Mouse (Mus musculus) liver, embryonic 14.5 days (tissue): ENCODE data around the gene E130308A19Rik. TPM values are rescaled to one million over a fixed set of nuclear protein-coding genes. Genes with fewer than 3 reads are reported as not detected.

Experiments used
- ATAC-seq: fragments of 200-750 bp; cut with Nextera tagmentation; 2 replicates; pipeline ENCODE4 v1.8.0; 2017; ENCODE audit warnings: moderate number of reproducible peaks, mild to moderate bottlenecking, moderate library complexity; ENCODE audit not compliant: insufficient read depth
- DNase-seq, 3 experiments: peaks; one replicate each; pipeline ENCODE4 v3.0.0-alpha.2; 2012 to 2013; ENCODE audit warnings: low read depth in 3 of 3, low spot score in 3 of 3
- H3K27ac ChIP-seq: fragments of 300-500 bp; sonication (generic); 2 replicates; pipeline ENCODE4 v1.5.1; 2014; ENCODE audit warnings: moderate library complexity, mild to moderate bottlenecking, control low read depth, inconsistent platforms
- H3K27me3 ChIP-seq: fragments of 300-500 bp; sonication (generic); 2 replicates; pipeline ENCODE4 v1.6.1; 2014; ENCODE audit warnings: mild to moderate bottlenecking, low read length, moderate library complexity; ENCODE audit not compliant: control insufficient read depth, insufficient read depth
- H3K36me3 ChIP-seq: fragments of 300-500 bp; sonication (generic); replicated peaks from 2 replicates; pipeline ENCODE4 v1.6.1; 2014; ENCODE audit warnings: low read depth; ENCODE audit not compliant: control insufficient read depth, insufficient read depth
- H3K4me1 ChIP-seq, 2 experiments: fragments of 200-500 bp in 1 of 2; fragments of 300-500 bp in 1 of 2; sonication (generic) in 1 of 2; replicated peaks; 2 replicates each; pipeline ENCODE4 v1.6.1; 2012 to 2014; ENCODE audit warnings: antibody characterized with exemption in 1 of 2, inconsistent platforms in 1 of 2, low read length in 1 of 2; ENCODE audit not compliant: control insufficient read depth in 2 of 2, insufficient read depth in 2 of 2
- H3K4me2 ChIP-seq: fragments of 300-500 bp; sonication (generic); 2 replicates; pipeline ENCODE4 v1.6.1; 2014; ENCODE audit warnings: low read depth, mild to moderate bottlenecking, control low read depth, moderate library complexity
- H3K4me3 ChIP-seq, 2 experiments: fragments of 200-500 bp in 1 of 2; fragments of 300-500 bp in 1 of 2; sonication (generic) in 1 of 2; 2 replicates each; pipeline ENCODE4 v1.5.1; 2012 to 2014; ENCODE audit warnings: low read depth in 2 of 2, low read length in 2 of 2, mild to moderate bottlenecking in 2 of 2, control low read depth in 1 of 2, inconsistent platforms in 1 of 2, moderate library complexity in 1 of 2; ENCODE audit not compliant: insufficient read depth in 1 of 2
- H3K9ac ChIP-seq: fragments of 300-500 bp; sonication (generic); replicated peaks from 2 replicates; pipeline ENCODE4 v1.6.1; 2014; ENCODE audit warnings: mild to moderate bottlenecking, control low read depth, moderate library complexity
- H3K9me3 ChIP-seq: fragments of 300-500 bp; sonication (generic); 2 replicates; pipeline ENCODE4 v1.6.1; 2016; ENCODE audit warnings: low read length, mixed read lengths; ENCODE audit not compliant: control insufficient read depth
- CTCF ChIP-seq: IDR thresholded peaks from 2 replicates; pipeline ENCODE4 v1.5.1; 2016; ENCODE audit warnings: antibody characterized with exemption, low read depth, control low read depth
- EP300 ChIP-seq: IDR thresholded peaks from 2 replicates; pipeline ENCODE4 v1.6.1; 2016; ENCODE audit warnings: antibody characterized with exemption, low read depth
- WGBS: fragments of 180-500 bp; shearing (Covaris S2); extraction: QIAGEN DNeasy Blood & Tissue Kit; methylation state at CpG from one replicate; pipeline ENCODE4 v1.1.7; 2014; ENCODE audit not compliant: insufficient replicate concordance; 5-methylcytosine and 5-hydroxymethylcytosine counted together
- polyA plus RNA-seq, 2 experiments: library from polyadenylated mRNA; depleted of rRNA in 1 of 2; stranded (reverse) in 1 of 2; unstranded in 1 of 2; fragments of >200 nt; fragmentation: Nextera tagmentation in 1 of 2; extraction: Ambion mirVana in 1 of 2; gene quantifications; 2 replicates each; pipeline versions ENCODE4 v1.2.1 to v1.2.3; 2012 to 2014

The E130308A19Rik gene
- polyA plus RNA-seq, 2 experiments: 2.8 to 5.7 TPM

DNA sequence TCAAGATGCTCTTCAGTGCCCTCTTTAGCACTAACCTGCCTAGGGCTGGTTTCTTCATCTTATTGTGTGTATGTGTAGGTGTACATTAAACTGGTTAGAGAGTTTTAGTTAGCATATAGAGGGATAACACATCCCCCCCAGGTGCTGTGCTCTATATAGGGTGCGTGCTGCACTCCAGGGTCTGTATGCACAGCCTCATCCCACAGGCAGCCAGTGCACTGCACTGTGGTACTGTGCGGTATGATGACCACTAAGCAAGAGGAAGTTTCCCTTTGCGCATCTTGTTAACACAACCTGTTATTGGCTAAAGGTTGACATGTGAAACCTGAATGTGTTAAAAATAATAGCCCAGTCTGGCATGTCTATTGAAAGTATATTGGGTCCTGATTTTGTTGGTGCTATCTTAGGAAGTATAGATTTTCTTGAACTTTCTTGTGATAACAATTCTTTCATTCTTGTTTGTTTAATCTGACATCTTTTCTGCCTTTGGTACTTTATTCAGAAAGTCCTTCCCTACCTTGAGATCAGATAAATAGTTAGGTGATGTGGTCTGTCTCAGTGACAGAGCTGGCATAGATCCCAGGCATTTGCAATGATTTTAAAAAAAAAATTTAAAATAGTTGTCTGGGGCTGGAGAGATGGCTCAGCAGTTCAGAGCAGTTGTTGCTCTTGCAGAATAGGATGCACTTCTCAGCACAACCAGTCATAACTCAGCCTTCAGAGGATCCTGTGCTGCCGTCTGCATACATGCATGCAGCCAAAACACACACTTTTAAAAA lies 73.2 kb downstream of the E130308A19Rik start:
- no peak for TF ChIP-seq EP300
- no peak for TF ChIP-seq CTCF
- DNase-seq: no peak
- Histone ChIP-seq H3K27ac (no peak overlapping the region), H3K4me1 (no peaks in the 10 kb centered on the region), H3K36me3 (no peaks in the 10 kb centered on the region), H3K4me3 (no peak overlapping the region), H3K9ac (no peak overlapping the region), H3K4me2 (no peak overlapping the region), H3K27me3 (no peaks in the 10 kb centered on the region), H3K9me3 (no peaks in the 10 kb centered on the region)
- WGBS: 85% methylated on average over 4 of the region's 4 CpGs
- ATAC-seq: no peak

DNA sequence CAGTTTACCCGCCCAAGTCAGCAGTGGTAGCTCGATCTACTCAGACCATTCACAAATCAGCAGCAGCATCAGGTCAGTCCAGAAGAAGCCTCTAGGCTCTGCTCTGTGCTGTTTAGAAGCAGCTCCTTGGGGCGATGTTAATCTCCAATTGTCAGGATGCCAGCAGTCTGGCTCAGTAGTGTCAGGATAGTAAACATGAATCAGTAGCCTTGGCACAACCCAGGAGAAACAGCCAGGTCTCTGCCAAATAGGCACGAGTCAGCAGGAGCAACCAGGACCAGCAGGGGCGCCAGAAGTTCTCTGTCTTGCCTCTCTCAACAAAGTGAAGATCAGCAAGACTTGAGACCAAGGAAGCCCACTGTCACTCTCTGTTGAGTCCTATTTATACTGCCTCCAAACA lies 83.3 kb downstream of the E130308A19Rik start:
- no peak overlapping the region for H3K4me3 ChIP-seq
- no peak overlapping the region for H3K9ac ChIP-seq
- no peaks in the 10 kb centered on the region for H3K9me3 ChIP-seq
- no peak overlapping the region for H3K4me2 ChIP-seq
- TF ChIP-seq EP300 (no peak), CTCF (peak; percentile 26; the same call in 1 of the 2 replicates)
- no peaks in the 10 kb centered on the region for H3K36me3 ChIP-seq
- peaks cover 0 to 7% of the 10 kb centered on the region in 2 experiments; a peak in 2 of 4 replicates for H3K4me1 ChIP-seq
- no peak overlapping the region for H3K27ac ChIP-seq
- no peak for ATAC-seq
- no peak for DNase-seq
- H3K27me3 ChIP-seq: no peaks in the 10 kb centered on the region
- 60% methylated on average over 5 of the region's 5 CpGs for WGBS

DNA sequence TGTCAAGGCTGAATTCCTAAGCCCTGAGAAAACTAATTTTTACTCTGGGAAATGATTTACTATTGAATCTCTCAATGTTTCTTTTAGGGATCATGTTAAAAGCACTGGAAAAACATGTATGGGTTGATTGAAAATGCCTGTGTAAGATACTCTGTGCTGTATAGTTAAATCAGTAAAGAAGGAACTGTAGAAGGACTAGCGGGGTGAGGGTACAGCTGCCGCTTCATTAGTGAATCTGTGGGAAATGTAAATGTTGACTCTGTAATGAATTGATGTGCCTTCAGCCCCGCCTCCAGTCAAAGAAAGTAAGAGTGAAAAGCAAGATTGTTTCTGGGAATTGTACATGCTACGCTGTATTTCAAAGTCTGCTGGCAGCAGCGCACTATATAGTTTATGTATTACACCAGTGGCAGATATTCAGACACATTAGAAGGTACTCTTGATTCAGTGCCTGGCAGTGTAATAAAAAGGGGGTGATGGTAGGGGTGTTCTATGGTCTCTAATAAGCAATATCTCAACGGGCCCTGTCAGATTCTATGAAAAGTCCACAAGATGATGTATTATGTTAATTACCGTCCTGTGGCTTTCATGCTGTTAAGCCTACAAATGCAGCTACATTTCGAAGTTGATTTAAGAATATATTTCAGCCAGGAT lies 84.9 kb downstream of the E130308A19Rik start:
- DNase-seq (no peak), ATAC-seq (no peak)
- H3K4me3 ChIP-seq: no peak overlapping the region
- WGBS: 82% methylated on average over 8 of the region's 8 CpGs
- no peaks in the 10 kb centered on the region for H3K9me3 ChIP-seq
- no peak overlapping the region for H3K27ac ChIP-seq
- H3K9ac ChIP-seq: no peak overlapping the region
- TF ChIP-seq EP300 (no peak), CTCF (no peak)
- H3K4me1 ChIP-seq: peaks cover 0 to 13% of the 10 kb centered on the region in 2 experiments; a peak in 2 of 4 replicates
- H3K27me3 ChIP-seq: no peaks in the 10 kb centered on the region
- no peaks in the 10 kb centered on the region for H3K36me3 ChIP-seq
- no peak overlapping the region for H3K4me2 ChIP-seq

- 62% methylated on average over 6 of the region's 6 CpGs for WGBS
- no peak for DNase-seq
- no peak for ATAC-seq
- no peak overlapping the region for H3K9ac ChIP-seq
- H3K9me3 ChIP-seq: no peaks in the 10 kb centered on the region
- no peak overlapping the region for H3K27ac ChIP-seq
- H3K4me2 ChIP-seq: no peak overlapping the region
- TF ChIP-seq CTCF: no peak
- no peaks in the 10 kb centered on the region for H3K27me3 ChIP-seq
- H3K4me1 ChIP-seq: peaks cover 0 to 11% of the 10 kb centered on the region in 2 experiments; a peak in 2 of 4 replicates
- no peaks in the 10 kb centered on the region for H3K36me3 ChIP-seq
- no peak overlapping the region for H3K4me3 ChIP-seq
Measured at GRCm38 (mm10) chr4:59712451-59712850, 86.4 kb downstream of the E130308A19Rik start.

GRCm38 (mm10) chr4:59712955-59713354 lies 86.9 kb downstream of the E130308A19Rik start:
- Histone ChIP-seq H3K27ac (no peak overlapping the region), H3K4me1 (peaks cover 0 to 11% of the 10 kb centered on the region in 2 experiments; a peak in 2 of 4 replicates), H3K9me3 (no peaks in the 10 kb centered on the region), H3K4me3 (no peak overlapping the region), H3K4me2 (no peak overlapping the region), H3K36me3 (no peaks in the 10 kb centered on the region), H3K27me3 (no peaks in the 10 kb centered on the region), H3K9ac (no peak overlapping the region)
- 73% methylated on average over 2 of the region's 2 CpGs for WGBS
- DNase-seq (no peak), ATAC-seq (no peak)
- no peak for TF ChIP-seq CTCF
